Mouse (Mus musculus): ENCODE results near the gene Dtx2. TPM values are rescaled to one million over a fixed set of nuclear protein-coding genes. Genes with fewer than 3 reads are reported as not detected.

Gene Dtx2
- polyA plus RNA-seq, 1 experiment from 2014 or later = 29.6 TPM

DNA sequence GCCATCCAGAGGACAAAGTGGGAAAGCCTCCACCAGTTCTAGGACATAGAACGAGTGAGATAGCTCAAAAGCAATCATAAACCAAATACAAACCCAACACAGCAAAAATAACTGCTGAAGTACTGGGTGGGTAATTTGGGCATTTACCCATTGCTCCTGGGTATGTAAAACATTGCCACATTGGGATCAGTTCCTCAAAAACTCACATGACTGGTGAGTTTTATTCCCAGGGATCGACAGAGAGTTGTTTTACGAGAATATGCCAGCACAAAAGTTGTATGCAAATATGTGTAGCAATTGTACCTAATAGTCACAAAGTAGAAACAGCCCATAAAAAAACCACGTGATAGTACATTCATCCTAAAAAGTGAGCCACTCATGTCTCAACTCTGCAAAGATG is 40.3 kb downstream of the Dtx2 start:
- Histone ChIP-seq H3K4me2 (no peak overlapping the region), H3K4me1 (ENCODE audit: control insufficient read depth, insufficient read depth, low read length) (no peaks in the 10 kb centered on the region), H3K27me3 (ENCODE audit: control insufficient read depth, insufficient read depth, low read length) (no peaks in the 10 kb centered on the region), H3K4me3 (ENCODE audit: low read depth, low read length) (no peak overlapping the region), H3K9ac (ENCODE audit: low read length) (no peak overlapping the region), H3K36me3 (ENCODE audit: control insufficient read depth, insufficient read depth, low read length) (peaks cover 11% of the 10 kb centered on the region), H3K9me3 (ENCODE audit: control insufficient read depth, low read length) (no peaks in the 10 kb centered on the region), H3K27ac (ENCODE audit: low read depth, low read length) (no peak overlapping the region)
- no peak for DNase-seq (ENCODE audit: low spot score, missing footprints)
- WGBS = 83% methylated on average over 4 of the region's 4 CpGs
- no peak for ATAC-seq (ENCODE audit: low FRiP score)

GRCm38 (mm10) chr5:136035285-136035684 is 40.7 kb downstream of the Dtx2 start:
- Histone ChIP-seq H3K9ac (ENCODE audit: low read length) (no peak overlapping the region), H3K36me3 (ENCODE audit: control insufficient read depth, insufficient read depth, low read length) (peaks cover 9% of the 10 kb centered on the region), H3K4me1 (ENCODE audit: control insufficient read depth, insufficient read depth, low read length) (no peaks in the 10 kb centered on the region), H3K4me3 (ENCODE audit: low read depth, low read length) (no peak overlapping the region), H3K27me3 (ENCODE audit: control insufficient read depth, insufficient read depth, low read length) (no peaks in the 10 kb centered on the region), H3K9me3 (ENCODE audit: control insufficient read depth, low read length) (no peaks in the 10 kb centered on the region), H3K27ac (ENCODE audit: low read depth, low read length) (no peak overlapping the region), H3K4me2 (no peak overlapping the region)
- 90% methylated on average over 1 of the region's 1 CpGs for WGBS
- ATAC-seq (ENCODE audit: low FRiP score) (no peak), DNase-seq (ENCODE audit: low spot score, missing footprints) (no peak)

- no peak for DNase-seq (ENCODE audit: low spot score, missing footprints)
- ATAC-seq (ENCODE audit: low FRiP score) = no peak
- no peak overlapping the region for H3K9ac ChIP-seq (ENCODE audit: low read length)
- H3K4me2 ChIP-seq = no peak overlapping the region
- H3K27ac ChIP-seq (ENCODE audit: low read depth, low read length) = no peak overlapping the region
- H3K27me3 ChIP-seq (ENCODE audit: control insufficient read depth, insufficient read depth, low read length) = no peaks in the 10 kb centered on the region
- H3K4me3 ChIP-seq (ENCODE audit: low read depth, low read length) = no peak overlapping the region
- H3K9me3 ChIP-seq (ENCODE audit: control insufficient read depth, low read length) = no peaks in the 10 kb centered on the region
- WGBS = 83% methylated on average over 1 of the region's 1 CpGs
- H3K36me3 ChIP-seq (ENCODE audit: control insufficient read depth, insufficient read depth, low read length) = 0 out of 2 replicates have a peak, but pooled peaks cover 3% of the 10 kb centered on the region
- H3K4me1 ChIP-seq (ENCODE audit: control insufficient read depth, insufficient read depth, low read length) = no peaks in the 10 kb centered on the region
These were observed 42.1 kb downstream of the Dtx2 start for GRCm38 (mm10) chr5:136036667-136037066.

DNA sequence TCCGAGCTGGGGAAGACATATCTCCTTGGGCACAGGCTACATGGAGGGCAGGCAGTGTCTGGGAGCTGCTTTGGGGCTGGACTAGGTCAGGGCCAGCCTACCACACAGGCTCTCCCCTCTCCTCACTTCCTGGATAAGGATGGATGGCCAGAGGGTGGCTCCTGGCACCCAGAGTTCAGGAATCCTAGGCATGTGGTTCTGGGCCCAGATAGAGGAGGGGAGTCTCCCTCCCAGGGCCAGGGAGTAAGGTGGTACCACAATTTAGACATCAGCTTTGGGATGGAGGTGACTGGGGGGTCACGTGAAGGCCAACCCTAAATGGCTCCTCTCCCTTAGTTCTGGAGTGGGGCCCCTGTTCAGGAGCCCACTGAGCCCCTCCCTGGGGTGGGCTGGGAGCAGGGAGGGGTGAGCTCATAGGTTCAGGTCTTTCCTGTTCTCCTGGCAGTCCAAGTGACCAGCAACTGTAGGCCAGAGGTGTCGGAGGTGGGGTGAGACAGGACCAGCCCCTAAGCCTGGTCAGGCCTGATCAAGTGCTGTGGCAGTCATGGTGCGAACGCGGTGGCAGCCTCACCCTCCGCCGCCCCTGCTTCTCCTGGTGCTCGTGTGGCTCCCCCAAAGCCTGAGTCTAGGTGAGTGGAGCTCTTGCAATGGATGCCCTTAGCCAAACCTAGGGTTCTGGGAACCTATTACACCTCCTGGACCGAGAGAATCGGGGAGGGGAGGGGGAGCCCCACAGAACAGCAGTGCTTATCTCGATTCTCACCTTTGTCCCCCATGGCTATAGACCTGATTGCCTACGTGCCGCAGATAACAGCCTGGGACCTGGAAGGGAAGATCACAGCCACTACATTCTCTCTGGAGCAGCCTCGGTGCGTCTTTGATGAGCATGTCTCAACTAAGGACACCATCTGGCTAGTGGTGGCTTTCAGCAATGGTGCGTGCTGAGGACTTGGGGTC is 43.9 kb downstream of the Dtx2 start, which contains the start of gene Upk3b:
Gene Upk3b (plus strand): TSS at position 239 of the 957 bp plus-strand sequence.
- Histone ChIP-seq H3K4me3 (ENCODE audit: low read depth, low read length) (no peak within 1 kb of the TSS), H3K9ac (ENCODE audit: low read length) (no peak within 1 kb of the TSS), H3K9me3 (ENCODE audit: control insufficient read depth, low read length) (no peaks in the 10 kb centered on the region), H3K27me3 (ENCODE audit: control insufficient read depth, insufficient read depth, low read length) (no peaks in the 10 kb centered on the region), H3K4me2 (no peak within 1 kb of the TSS), H3K27ac (ENCODE audit: low read depth, low read length) (no peak within 1 kb of the TSS), H3K36me3 (ENCODE audit: control insufficient read depth, insufficient read depth, low read length) (no peaks in the 10 kb centered on the region), H3K4me1 (ENCODE audit: control insufficient read depth, insufficient read depth, low read length) (no peaks in the 10 kb centered on the region)
- WGBS = 84% methylated on average over 17 of the region's 17 CpGs
- DNase-seq (ENCODE audit: low spot score, missing footprints) = no peak
- no peak for ATAC-seq (ENCODE audit: low FRiP score)

- H3K4me3 ChIP-seq (ENCODE audit: low read depth, low read length) = no peak overlapping the region
- DNase-seq (ENCODE audit: low spot score, missing footprints) = no peak
- no peaks in the 10 kb centered on the region for H3K27me3 ChIP-seq (ENCODE audit: control insufficient read depth, insufficient read depth, low read length)
- no peak for ATAC-seq (ENCODE audit: low FRiP score)
- no peaks in the 10 kb centered on the region for H3K36me3 ChIP-seq (ENCODE audit: control insufficient read depth, insufficient read depth, low read length)
- no peaks in the 10 kb centered on the region for H3K9me3 ChIP-seq (ENCODE audit: control insufficient read depth, low read length)
- 44% methylated on average over 5 of the region's 5 CpGs for WGBS
- H3K27ac ChIP-seq (ENCODE audit: low read depth, low read length) = no peak overlapping the region
- no peak overlapping the region for H3K4me2 ChIP-seq
- no peak overlapping the region for H3K9ac ChIP-seq (ENCODE audit: low read length)
- H3K4me1 ChIP-seq (ENCODE audit: control insufficient read depth, insufficient read depth, low read length) = no peaks in the 10 kb centered on the region
These were observed 45.6 kb downstream of the Dtx2 start for GRCm38 (mm10) chr5:136040210-136040609.

- H3K4me2 ChIP-seq = no peak overlapping the region
- H3K9ac ChIP-seq (ENCODE audit: low read length) = no peak overlapping the region
- ATAC-seq (ENCODE audit: low FRiP score) (no peak), DNase-seq (ENCODE audit: low spot score, missing footprints) (no peak)
- no peak overlapping the region for H3K4me3 ChIP-seq (ENCODE audit: low read depth, low read length)
- no peak overlapping the region for H3K27ac ChIP-seq (ENCODE audit: low read depth, low read length)
- no peaks in the 10 kb centered on the region; the same call in 1 of the 2 replicates for H3K4me1 ChIP-seq (ENCODE audit: control insufficient read depth, insufficient read depth, low read length)
- H3K9me3 ChIP-seq (ENCODE audit: control insufficient read depth, low read length) = no peaks in the 10 kb centered on the region
- no peaks in the 10 kb centered on the region for H3K27me3 ChIP-seq (ENCODE audit: control insufficient read depth, insufficient read depth, low read length)
- 20% methylated on average over 2 of the region's 2 CpGs for WGBS
- H3K36me3 ChIP-seq (ENCODE audit: control insufficient read depth, insufficient read depth, low read length) = no peaks in the 10 kb centered on the region
These were observed 46.7 kb downstream of the Dtx2 start for GRCm38 (mm10) chr5:136041260-136041659.

DNA sequence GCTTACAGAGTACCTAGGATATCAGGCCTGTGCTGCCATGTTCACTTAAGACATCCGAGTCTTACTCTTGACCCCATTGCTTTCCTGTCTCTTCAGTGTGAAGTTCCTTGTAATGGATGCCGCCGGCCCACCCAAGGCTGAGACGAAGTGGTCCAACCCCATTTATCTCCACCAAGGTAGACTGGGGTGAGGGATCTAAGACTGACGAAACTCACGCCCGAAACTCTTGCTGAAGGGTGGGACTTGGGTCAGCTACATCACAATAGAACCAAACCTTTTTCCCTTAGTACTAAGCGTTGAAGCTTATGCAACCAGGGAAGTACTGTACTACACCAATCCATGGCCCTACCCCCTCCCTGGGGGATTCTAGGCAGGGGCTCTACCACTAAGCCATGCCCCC is 47.1 kb downstream of the Dtx2 start:
- WGBS = 96% methylated on average over 8 of the region's 8 CpGs
- ATAC-seq (ENCODE audit: low FRiP score) (no peak), DNase-seq (ENCODE audit: low spot score, missing footprints) (no peak)
- no peaks in the 10 kb centered on the region for H3K36me3 ChIP-seq (ENCODE audit: control insufficient read depth, insufficient read depth, low read length)
- no peak overlapping the region for H3K27ac ChIP-seq (ENCODE audit: low read depth, low read length)
- no peaks in the 10 kb centered on the region for H3K9me3 ChIP-seq (ENCODE audit: control insufficient read depth, low read length)
- H3K4me2 ChIP-seq = no peak overlapping the region
- no peaks in the 10 kb centered on the region; the same call in 1 of the 2 replicates for H3K4me1 ChIP-seq (ENCODE audit: control insufficient read depth, insufficient read depth, low read length)
- H3K9ac ChIP-seq (ENCODE audit: low read length) = no peak overlapping the region
- H3K4me3 ChIP-seq (ENCODE audit: low read depth, low read length) = no peak overlapping the region
- no peaks in the 10 kb centered on the region for H3K27me3 ChIP-seq (ENCODE audit: control insufficient read depth, insufficient read depth, low read length)

- Histone ChIP-seq H3K27me3 (ENCODE audit: control insufficient read depth, insufficient read depth, low read length) (no peaks in the 10 kb centered on the region), H3K9ac (ENCODE audit: low read length) (no peak overlapping the region), H3K4me2 (no peak overlapping the region), H3K27ac (ENCODE audit: low read depth, low read length) (no peak overlapping the region), H3K4me1 (ENCODE audit: control insufficient read depth, insufficient read depth, low read length) (no peaks in the 10 kb centered on the region; the same call in 1 of the 2 replicates), H3K36me3 (ENCODE audit: control insufficient read depth, insufficient read depth, low read length) (no peaks in the 10 kb centered on the region), H3K9me3 (ENCODE audit: control insufficient read depth, low read length) (no peaks in the 10 kb centered on the region), H3K4me3 (ENCODE audit: low read depth, low read length) (no peak overlapping the region)
- DNase-seq (ENCODE audit: low spot score, missing footprints) (no peak), ATAC-seq (ENCODE audit: low FRiP score) (no peak)
- WGBS = 69% methylated on average over 13 of the region's 13 CpGs
These were observed 50.3 kb downstream of the Dtx2 start for GRCm38 (mm10) chr5:136044865-136045264.

DNA sequence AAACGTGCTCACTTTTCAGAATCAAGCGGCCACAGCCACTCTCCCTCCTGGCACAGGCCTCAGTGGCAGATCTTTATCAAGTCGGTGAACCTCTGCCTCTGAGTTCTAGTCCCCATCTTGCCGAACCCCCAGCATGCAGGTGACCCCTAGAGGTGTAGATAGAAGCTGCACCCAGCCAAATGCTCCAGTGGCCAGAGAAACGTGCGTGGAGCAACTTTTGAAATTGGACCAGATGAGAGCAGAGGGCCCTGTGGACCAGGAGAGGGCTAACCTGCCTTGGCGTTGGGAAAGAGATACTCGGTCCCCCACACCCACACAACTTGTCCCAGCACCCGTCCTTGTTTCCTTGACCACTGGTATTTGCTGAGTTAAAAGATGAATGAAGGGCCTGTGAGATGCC is 50.8 kb downstream of the Dtx2 start:
- no peak overlapping the region for H3K4me3 ChIP-seq (ENCODE audit: low read depth, low read length)
- H3K27me3 ChIP-seq (ENCODE audit: control insufficient read depth, insufficient read depth, low read length) = no peaks in the 10 kb centered on the region
- H3K9me3 ChIP-seq (ENCODE audit: control insufficient read depth, low read length) = no peaks in the 10 kb centered on the region
- ATAC-seq (ENCODE audit: low FRiP score) = no peak
- H3K36me3 ChIP-seq (ENCODE audit: control insufficient read depth, insufficient read depth, low read length) = no peaks in the 10 kb centered on the region
- H3K9ac ChIP-seq (ENCODE audit: low read length) = no peak overlapping the region
- WGBS = 46% methylated on average over 9 of the region's 9 CpGs
- H3K27ac ChIP-seq (ENCODE audit: low read depth, low read length) = no peak overlapping the region
- no peak overlapping the region for H3K4me2 ChIP-seq
- no peaks in the 10 kb centered on the region; the same call in 1 of the 2 replicates for H3K4me1 ChIP-seq (ENCODE audit: control insufficient read depth, insufficient read depth, low read length)
- peak; percentile 89 for DNase-seq (ENCODE audit: low spot score, missing footprints)

Data from midbrain, embryonic 11.5 days (tissue).